Mouse (Mus musculus): ENCODE results near the gene Ptprk.

The Ptprk gene

GRCm38 (mm10) chr10:28184675-28185074 is 110.1 kb downstream of the Ptprk start:
- no peak for DNase-seq (ENCODE audit: extremely low spot score, low spot score)

- DNase-seq (ENCODE audit: extremely low spot score, low spot score): no peak
These were observed 110.7 kb downstream of the Ptprk start for GRCm38 (mm10) chr10:28185326-28185725.

- DNase-seq (ENCODE audit: extremely low spot score, low spot score): no peak
These were observed 111.6 kb downstream of the Ptprk start for GRCm38 (mm10) chr10:28186018-28186800.

- DNase-seq (ENCODE audit: extremely low spot score, low spot score): no peak
These were observed 116.8 kb downstream of the Ptprk start for GRCm38 (mm10) chr10:28191440-28191839.

- DNase-seq (ENCODE audit: extremely low spot score, low spot score): no peak
These were observed 119.0 kb downstream of the Ptprk start for GRCm38 (mm10) chr10:28193630-28194029.

GRCm38 (mm10) chr10:28200609-28201008 is 126.0 kb downstream of the Ptprk start:
- no peak for DNase-seq (ENCODE audit: extremely low spot score, low spot score)

- no peak for DNase-seq (ENCODE audit: extremely low spot score, low spot score)
These were observed 134.8 kb downstream of the Ptprk start for GRCm38 (mm10) chr10:28209394-28209793.

GRCm38 (mm10) chr10:28212083-28212482 is 137.5 kb downstream of the Ptprk start:
- DNase-seq (ENCODE audit: extremely low spot score, low spot score): peak; percentile 36

- no peak for DNase-seq (ENCODE audit: extremely low spot score, low spot score)
These were observed 140.5 kb downstream of the Ptprk start for GRCm38 (mm10) chr10:28215153-28215552.

GRCm38 (mm10) chr10:28223602-28224001 is 149.0 kb downstream of the Ptprk start:
- DNase-seq (ENCODE audit: extremely low spot score, low spot score): no peak

- no peak for DNase-seq (ENCODE audit: extremely low spot score, low spot score)
These were observed 149.8 kb downstream of the Ptprk start for GRCm38 (mm10) chr10:28224376-28224775.

- DNase-seq (ENCODE audit: extremely low spot score, low spot score): peak; percentile 19
These were observed 151.0 kb downstream of the Ptprk start for GRCm38 (mm10) chr10:28225536-28226075.

- no peak for DNase-seq (ENCODE audit: extremely low spot score, low spot score)
These were observed 153.1 kb downstream of the Ptprk start for GRCm38 (mm10) chr10:28227732-28228131.

- DNase-seq (ENCODE audit: extremely low spot score, low spot score): no peak
These were observed 153.6 kb downstream of the Ptprk start for GRCm38 (mm10) chr10:28228208-28228607.

- DNase-seq (ENCODE audit: extremely low spot score, low spot score): peak; percentile 42
These were observed 157.9 kb downstream of the Ptprk start for GRCm38 (mm10) chr10:28232273-28233167.

- DNase-seq (ENCODE audit: extremely low spot score, low spot score): no peak
These were observed 174.4 kb downstream of the Ptprk start for GRCm38 (mm10) chr10:28249047-28249446.

- DNase-seq (ENCODE audit: extremely low spot score, low spot score): no peak
These were observed 176.8 kb downstream of the Ptprk start for GRCm38 (mm10) chr10:28251385-28251784.

GRCm38 (mm10) chr10:28260651-28261050 is 186.0 kb downstream of the Ptprk start:
- DNase-seq (ENCODE audit: extremely low spot score, low spot score): no peak

- DNase-seq (ENCODE audit: extremely low spot score, low spot score): no peak
These were observed 187.5 kb downstream of the Ptprk start for GRCm38 (mm10) chr10:28262159-28262558.

GRCm38 (mm10) chr10:28263546-28263945 is 188.9 kb downstream of the Ptprk start:
- DNase-seq (ENCODE audit: extremely low spot score, low spot score): no peak

- DNase-seq (ENCODE audit: extremely low spot score, low spot score): no peak
These were observed 195.7 kb downstream of the Ptprk start for GRCm38 (mm10) chr10:28270273-28270672.

All from neural tube, embryonic 10.5 days (tissue).